Mouse (Mus musculus): ENCODE measurements around the gene Cep135. TPM values are rescaled to one million over a fixed set of nuclear protein-coding genes. Genes with fewer than 3 reads are reported as not detected.

The Cep135 gene
- polyA plus RNA-seq, 1 experiment from 2014 or later: 8.5 TPM

GRCm38 (mm10) chr5:76591885-76592284 is 3.4 kb downstream of the Cep135 start:
- WGBS: 52% methylated on average over 9 of the region's 9 CpGs

GRCm38 (mm10) chr5:76609702-76610370 is 21.3 kb downstream of the Cep135 start:
- no peak overlapping the region for H3K9ac ChIP-seq
- H3K4me3 ChIP-seq: no peak overlapping the region
- no peaks in the 10 kb centered on the region for H3K27me3 ChIP-seq (replicated peaks)
- no peaks in the 10 kb centered on the region for H3K4me1 ChIP-seq (replicated peaks)
- WGBS: 95% methylated on average over 8 of the region's 8 CpGs
- ATAC-seq (ENCODE audit: insufficient number of reproducible peaks, low FRiP score): no peak
- H3K36me3 ChIP-seq: peaks cover 80% of the 10 kb centered on the region
- no peaks in the 10 kb centered on the region for H3K9me3 ChIP-seq (replicated peaks)
- no peak overlapping the region for H3K4me2 ChIP-seq
- no peak overlapping the region for H3K27ac ChIP-seq (ENCODE audit: poor library complexity, severe bottlenecking)

More at GRCm38 (mm10) chr5:76591885-76592284, 3.4 kb downstream of the Cep135 start:
- Histone ChIP-seq H3K27ac (ENCODE audit: poor library complexity, severe bottlenecking) (no peak overlapping the region), H3K27me3 (replicated peaks) (no peaks in the 10 kb centered on the region), H3K4me3 (no peak overlapping the region), H3K9me3 (replicated peaks) (no peaks in the 10 kb centered on the region), H3K36me3 (peaks cover 40% of the 10 kb centered on the region), H3K9ac (no peak overlapping the region), H3K4me1 (replicated peaks) (0 out of 2 replicates have a peak, but pooled peaks cover 4% of the 10 kb centered on the region), H3K4me2 (no peak overlapping the region)
- ATAC-seq (ENCODE audit: insufficient number of reproducible peaks, low FRiP score): no peak

- H3K4me3 ChIP-seq: no peak overlapping the region
- H3K9ac ChIP-seq: no peak overlapping the region
- no peak overlapping the region for H3K4me2 ChIP-seq
- 83% methylated on average over 6 of the region's 6 CpGs for WGBS
- no peak overlapping the region for H3K27ac ChIP-seq (ENCODE audit: poor library complexity, severe bottlenecking)
- peaks cover 84% of the 10 kb centered on the region for H3K36me3 ChIP-seq
- no peaks in the 10 kb centered on the region for H3K4me1 ChIP-seq (replicated peaks)
- H3K9me3 ChIP-seq (replicated peaks): no peaks in the 10 kb centered on the region
- no peaks in the 10 kb centered on the region for H3K27me3 ChIP-seq (replicated peaks)
- ATAC-seq (ENCODE audit: insufficient number of reproducible peaks, low FRiP score): no peak
These were observed 24.5 kb downstream of the Cep135 start for GRCm38 (mm10) chr5:76612867-76613499.

GRCm38 (mm10) chr5:76615276-76615675 is 26.8 kb downstream of the Cep135 start:
- no peaks in the 10 kb centered on the region for H3K9me3 ChIP-seq (replicated peaks)
- no peaks in the 10 kb centered on the region for H3K4me1 ChIP-seq (replicated peaks)
- peaks cover 85% of the 10 kb centered on the region for H3K36me3 ChIP-seq
- no peak for ATAC-seq (ENCODE audit: insufficient number of reproducible peaks, low FRiP score)
- no peaks in the 10 kb centered on the region for H3K27me3 ChIP-seq (replicated peaks)
- 91% methylated on average over 8 of the region's 8 CpGs for WGBS
- no peak overlapping the region for H3K27ac ChIP-seq (ENCODE audit: poor library complexity, severe bottlenecking)
- H3K9ac ChIP-seq: no peak overlapping the region
- H3K4me2 ChIP-seq: no peak overlapping the region
- H3K4me3 ChIP-seq: no peak overlapping the region

- 92% methylated on average over 2 of the region's 2 CpGs for WGBS
- peaks cover 77% of the 10 kb centered on the region for H3K36me3 ChIP-seq
- H3K27ac ChIP-seq (ENCODE audit: poor library complexity, severe bottlenecking): no peak overlapping the region
- no peak for ATAC-seq (ENCODE audit: insufficient number of reproducible peaks, low FRiP score)
- H3K4me3 ChIP-seq: no peak overlapping the region
- H3K27me3 ChIP-seq (replicated peaks): no peaks in the 10 kb centered on the region
- H3K4me2 ChIP-seq: no peak overlapping the region
- no peak overlapping the region for H3K9ac ChIP-seq
- H3K4me1 ChIP-seq (replicated peaks): no peaks in the 10 kb centered on the region
- no peaks in the 10 kb centered on the region for H3K9me3 ChIP-seq (replicated peaks)
These were observed 27.8 kb downstream of the Cep135 start for GRCm38 (mm10) chr5:76616196-76616747.

GRCm38 (mm10) chr5:76618750-76619149 is 30.3 kb downstream of the Cep135 start:
- Histone ChIP-seq H3K27ac (ENCODE audit: poor library complexity, severe bottlenecking) (no peak overlapping the region), H3K36me3 (peaks cover 73% of the 10 kb centered on the region), H3K4me3 (no peak overlapping the region), H3K9me3 (replicated peaks) (no peaks in the 10 kb centered on the region), H3K4me1 (replicated peaks) (no peaks in the 10 kb centered on the region), H3K27me3 (replicated peaks) (no peaks in the 10 kb centered on the region), H3K9ac (no peak overlapping the region), H3K4me2 (no peak overlapping the region)
- WGBS: 83% methylated on average over 7 of the region's 7 CpGs
- ATAC-seq (ENCODE audit: insufficient number of reproducible peaks, low FRiP score): no peak

- ATAC-seq (ENCODE audit: insufficient number of reproducible peaks, low FRiP score): no peak
- H3K9ac ChIP-seq: no peak overlapping the region
- no peak overlapping the region for H3K4me2 ChIP-seq
- no peaks in the 10 kb centered on the region for H3K9me3 ChIP-seq (replicated peaks)
- H3K36me3 ChIP-seq: peaks cover 51% of the 10 kb centered on the region
- no peak overlapping the region for H3K4me3 ChIP-seq
- H3K4me1 ChIP-seq (replicated peaks): no peaks in the 10 kb centered on the region
- H3K27me3 ChIP-seq (replicated peaks): no peaks in the 10 kb centered on the region
- H3K27ac ChIP-seq (ENCODE audit: poor library complexity, severe bottlenecking): no peak overlapping the region
- 95% methylated on average over 9 of the region's 9 CpGs for WGBS
These were observed 35.3 kb downstream of the Cep135 start for GRCm38 (mm10) chr5:76623759-76624158.

- no peaks in the 10 kb centered on the region for H3K9me3 ChIP-seq (replicated peaks)
- no peak for ATAC-seq (ENCODE audit: insufficient number of reproducible peaks, low FRiP score)
- H3K4me1 ChIP-seq (replicated peaks): peaks cover 5% of the 10 kb centered on the region
- WGBS: 66% methylated on average over 1 of the region's 1 CpGs
- H3K27ac ChIP-seq (ENCODE audit: poor library complexity, severe bottlenecking): no peak overlapping the region
- no peaks in the 10 kb centered on the region for H3K27me3 ChIP-seq (replicated peaks)
- no peak overlapping the region for H3K4me3 ChIP-seq
- H3K9ac ChIP-seq: no peak overlapping the region
- no peak overlapping the region for H3K4me2 ChIP-seq
- peaks cover 42% of the 10 kb centered on the region for H3K36me3 ChIP-seq
These were observed 39.3 kb downstream of the Cep135 start for GRCm38 (mm10) chr5:76627770-76628169.

- 73% methylated on average over 10 of the region's 10 CpGs for WGBS
- H3K4me3 ChIP-seq: no peak overlapping the region
- H3K27me3 ChIP-seq (replicated peaks): no peaks in the 10 kb centered on the region
- H3K9ac ChIP-seq: no peak overlapping the region
- H3K36me3 ChIP-seq: peaks cover 59% of the 10 kb centered on the region
- H3K27ac ChIP-seq (ENCODE audit: poor library complexity, severe bottlenecking): no peak overlapping the region
- peaks cover 5% of the 10 kb centered on the region for H3K4me1 ChIP-seq (replicated peaks)
- no peak for ATAC-seq (ENCODE audit: insufficient number of reproducible peaks, low FRiP score)
- no peak overlapping the region for H3K4me2 ChIP-seq
- no peaks in the 10 kb centered on the region for H3K9me3 ChIP-seq (replicated peaks)
These were observed 45.5 kb downstream of the Cep135 start for GRCm38 (mm10) chr5:76634012-76634411.

GRCm38 (mm10) chr5:76635592-76635991 is 47.1 kb downstream of the Cep135 start:
- no peak for ATAC-seq (ENCODE audit: insufficient number of reproducible peaks, low FRiP score)
- Histone ChIP-seq H3K36me3 (peaks cover 73% of the 10 kb centered on the region), H3K9me3 (replicated peaks) (no peaks in the 10 kb centered on the region), H3K4me3 (no peak overlapping the region), H3K9ac (no peak overlapping the region), H3K4me2 (no peak overlapping the region), H3K27ac (ENCODE audit: poor library complexity, severe bottlenecking) (no peak overlapping the region), H3K4me1 (replicated peaks) (no peaks in the 10 kb centered on the region), H3K27me3 (replicated peaks) (no peaks in the 10 kb centered on the region)
- 69% methylated on average over 2 of the region's 2 CpGs for WGBS

GRCm38 (mm10) chr5:76642076-76642475 is 53.6 kb downstream of the Cep135 start:
- ATAC-seq (ENCODE audit: insufficient number of reproducible peaks, low FRiP score): no peak
- Histone ChIP-seq H3K9me3 (replicated peaks) (no peaks in the 10 kb centered on the region), H3K4me3 (no peak overlapping the region), H3K27me3 (replicated peaks) (no peaks in the 10 kb centered on the region), H3K4me2 (no peak overlapping the region), H3K27ac (ENCODE audit: poor library complexity, severe bottlenecking) (no peak overlapping the region), H3K4me1 (replicated peaks) (no peaks in the 10 kb centered on the region), H3K36me3 (peaks cover 61% of the 10 kb centered on the region), H3K9ac (no peak overlapping the region)
- 85% methylated on average over 4 of the region's 4 CpGs for WGBS

All from heart, embryonic 12.5 days (tissue).